Comparison of ENCODE assay signal across 8 mouse cellular contexts in the genomic region with DNA sequence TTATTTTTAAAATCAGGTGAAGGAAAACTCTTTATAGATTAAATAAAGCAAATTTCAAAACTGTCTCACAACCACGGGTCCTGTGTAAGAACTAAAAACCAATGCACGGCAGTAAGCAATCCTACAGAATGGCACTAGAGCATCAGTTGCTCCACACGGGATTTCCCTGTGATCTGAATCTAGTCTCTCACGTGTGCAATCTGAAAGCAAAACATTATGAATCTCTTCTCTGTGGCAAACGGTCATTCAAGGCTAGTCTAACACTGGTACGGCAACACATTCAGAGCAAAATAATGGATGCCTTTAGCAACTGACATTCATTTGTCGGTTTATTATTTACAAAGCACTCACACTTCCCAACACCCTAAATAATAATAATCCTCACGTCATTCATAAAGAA. TPM values are rescaled to one million over a fixed set of nuclear protein-coding genes. Genes with fewer than 3 reads are reported as not detected.
DNase-seq lines count a peak whose midpoint lies in the region; ATAC-seq and TF ChIP-seq lines count a peak whose summit lies in the region.

No protein-coding gene starts in this region.

- peak overlapping the region; percentile 72 for H3K4me2 ChIP-seq in kidney, embryonic 16.5 days (replicated peaks; ENCODE audit: low read depth, low read length)
- H3K4me2 ChIP-seq in hindbrain, embryonic 16.5 days (ENCODE audit: low read length), result peak overlapping the region; percentile 91
- H3K4me2 ChIP-seq in midbrain, embryonic 15.5 days, result peak overlapping the region; percentile 82

- DNase-seq in kidney, postnatal 14 days, result no peak
- DNase-seq in layer of hippocampus, adult 8-10 months (ENCODE audit: low spot score in 2 of 2), result no peak
- DNase-seq in embryo, embryonic 10.5 days (ENCODE audit: low spot score), result no peak

- H3K4me1 ChIP-seq in kidney, embryonic 16.5 days (ENCODE audit: insufficient read depth, low read length), result peaks cover 13% of the 10 kb centered on the region
- H3K4me1 ChIP-seq in bone marrow, adult 2 months (ENCODE audit: control insufficient read depth, insufficient read depth, low read length), result no peaks in the 10 kb centered on the region; the same call in 1 of the 2 replicates
- peaks cover 9% of the 10 kb centered on the region for H3K4me1 ChIP-seq in hindbrain, embryonic 16.5 days (ENCODE audit: control insufficient read depth, insufficient read depth, low read depth, low read length)
- H3K4me1 ChIP-seq in midbrain, embryonic 15.5 days, result peaks cover 19% of the 10 kb centered on the region

- H3K9ac ChIP-seq in kidney, embryonic 16.5 days (replicated peaks; ENCODE audit: low read length), result peak overlapping the region; percentile 79
- peak overlapping the region; percentile 71 for H3K9ac ChIP-seq in hindbrain, embryonic 16.5 days (ENCODE audit: low read depth, low read length)
- H3K9ac ChIP-seq in midbrain, embryonic 15.5 days, result peak overlapping the region; percentile 76

- WGBS in kidney, embryonic 16.5 days, result 31% methylated on average over 8 of the region's 8 CpGs
- 16% methylated on average over 8 of the region's 8 CpGs for WGBS in bone marrow, adult 2 months
- 43% methylated on average over 8 of the region's 8 CpGs for WGBS in hindbrain, embryonic 16.5 days
- WGBS in midbrain, embryonic 15.5 days, result 47% methylated on average over 8 of the region's 8 CpGs

- peaks cover 21% of the 10 kb centered on the region for H3K36me3 ChIP-seq in kidney, embryonic 16.5 days (ENCODE audit: insufficient read depth, low read length)
- peaks cover 10% of the 10 kb centered on the region for H3K36me3 ChIP-seq in hindbrain, embryonic 16.5 days (ENCODE audit: control insufficient read depth, insufficient read depth, low read length)
- H3K36me3 ChIP-seq in midbrain, embryonic 15.5 days (replicated peaks), result peaks cover 25% of the 10 kb centered on the region; the same call in 1 of the 2 replicates

- H3K4me3 ChIP-seq in kidney, embryonic 16.5 days (ENCODE audit: low read length), result peak overlapping the region; percentile 92
- H3K4me3 ChIP-seq in bone marrow, adult 2 months (replicated peaks; ENCODE audit: control insufficient read depth, low read depth, low read length), result peak overlapping the region; percentile 44
- H3K4me3 ChIP-seq in hindbrain, embryonic 16.5 days (ENCODE audit: low read length), result peak overlapping the region; percentile 62
- H3K4me3 ChIP-seq in midbrain, embryonic 15.5 days, result peak overlapping the region; percentile 92

- no peaks in the 10 kb centered on the region for H3K27me3 ChIP-seq in kidney, embryonic 16.5 days (ENCODE audit: insufficient read depth, low read length)
- H3K27me3 ChIP-seq in hindbrain, embryonic 16.5 days (replicated peaks; ENCODE audit: control insufficient read depth, insufficient read depth, low read length), result no peaks in the 10 kb centered on the region
- no peaks in the 10 kb centered on the region for H3K27me3 ChIP-seq in midbrain, embryonic 15.5 days (replicated peaks)

- ATAC-seq in kidney, embryonic 16.5 days (ENCODE audit: low FRiP score, low TSS enrichment), result no peak
- no peak for ATAC-seq in hindbrain, embryonic 16.5 days
- ATAC-seq in midbrain, embryonic 15.5 days (replicated peaks), result no peak
- no peak for ATAC-seq in erythroid progenitor cell, adult 5-6 weeks (replicated peaks; ENCODE audit: low FRiP score, poor library complexity, severe bottlenecking)

- no peaks in the 10 kb centered on the region for H3K9me3 ChIP-seq in kidney, embryonic 16.5 days (ENCODE audit: low read length)
- H3K9me3 ChIP-seq in hindbrain, embryonic 16.5 days (ENCODE audit: control insufficient read depth, low read length), result no peaks in the 10 kb centered on the region
- no peaks in the 10 kb centered on the region for H3K9me3 ChIP-seq in midbrain, embryonic 15.5 days

- H3K27ac ChIP-seq in kidney, embryonic 16.5 days (ENCODE audit: low read length), result no peak overlapping the region
- no peak overlapping the region for H3K27ac ChIP-seq in bone marrow, adult 2 months (ENCODE audit: control insufficient read depth, insufficient read depth, low read depth, low read length, poor library complexity)
- H3K27ac ChIP-seq in hindbrain, embryonic 16.5 days (ENCODE audit: low read depth, low read length), result no peak overlapping the region
- H3K27ac ChIP-seq in midbrain, embryonic 15.5 days, result no peak overlapping the region

- no peak for TF ChIP-seq CTCF in bone marrow, adult 2 months (IDR thresholded peaks at IDR 0.05; ENCODE audit: control insufficient read depth, insufficient read depth, low read length)

- TF ChIP-seq POLR2A in bone marrow, adult 2 months (IDR thresholded peaks at IDR 0.05; ENCODE audit: borderline replicate concordance, control insufficient read depth, low read depth, low read length), result no peak

RNA-seq across cellular contexts. Expression of a gene that starts 0.8 kb away (rescaled TPM):
- polyA plus RNA-seq in kidney, embryonic 16.5 days (2015; fragmentation: Nextera tagmentation; extraction: Ambion mirVana), result 7.8 and 8.0 TPM in 2 replicates
- 4.3 and 6.1 TPM in 2 replicates for polyA plus RNA-seq in bone marrow, adult 2 months (2011; ENCODE audit: insufficient read depth, insufficient read length, low replicate concordance, missing spikeins)
- 3.3 and 4.2 TPM in 2 replicates for polyA plus RNA-seq in hindbrain, embryonic 16.5 days (2015; fragmentation: Nextera tagmentation; extraction: Ambion mirVana)
- polyA plus RNA-seq in midbrain, embryonic 15.5 days (2015; fragmentation: Nextera tagmentation; extraction: Ambion mirVana), result 4.7 and 4.8 TPM in 2 replicates
- total RNA-seq in layer of hippocampus, adult 8-10 months (2022), result 10 to 100 TPM; 12.7 to 16.1 (median 14.5) TPM
- total RNA-seq in erythroid progenitor cell, adult 5-6 weeks (2015; ENCODE audit: low replicate concordance), result 4.0 and 8.0 TPM in 2 replicates
- 9.1 and 9.2 TPM in 2 replicates for total RNA-seq in erythroid progenitor cell, adult 5-6 weeks (2017; ENCODE audit: low replicate concordance)

RNA-seq across cellular contexts. Expression of a gene that starts 18.2 kb away (rescaled TPM):
- 2.0 and 2.2 TPM in 2 replicates for polyA plus RNA-seq in kidney, embryonic 16.5 days (2015; fragmentation: Nextera tagmentation; extraction: Ambion mirVana)
- 0.70 and 2.4 TPM in 2 replicates for polyA plus RNA-seq in bone marrow, adult 2 months (2011; ENCODE audit: insufficient read depth, insufficient read length, low replicate concordance, missing spikeins)
- polyA plus RNA-seq in hindbrain, embryonic 16.5 days (2015; fragmentation: Nextera tagmentation; extraction: Ambion mirVana), result 5.6 and 5.8 TPM in 2 replicates
- polyA plus RNA-seq in midbrain, embryonic 15.5 days (2015; fragmentation: Nextera tagmentation; extraction: Ambion mirVana), result 5.7 and 6.1 TPM in 2 replicates
- 10 to 100 TPM; 11.7 to 12.5 (median 12.2) TPM for total RNA-seq in layer of hippocampus, adult 8-10 months (2022)
- total RNA-seq in erythroid progenitor cell, adult 5-6 weeks (2015; ENCODE audit: low replicate concordance), result 6.5 and 9.2 TPM in 2 replicates
- total RNA-seq in erythroid progenitor cell, adult 5-6 weeks (2017; ENCODE audit: low replicate concordance), result 11.9 and 13.0 TPM in 2 replicates
